Mouse (Mus musculus): ENCODE measurements around the gene Ndnf. TPM values are rescaled to one million over a fixed set of nuclear protein-coding genes. Genes with fewer than 3 reads are reported as not detected.

The Ndnf gene
- total RNA-seq, 1 experiment: 1.4 TPM

GRCm38 (mm10) chr6:65644110-65644509 lies 27.3 kb upstream of the Ndnf start:
- H3K9me3 ChIP-seq (ENCODE audit: control insufficient read depth, insufficient read depth, low read depth, low read length): no peaks in the 10 kb centered on the region
- TF ChIP-seq ZC3H11A (IDR thresholded peaks at IDR 0.05; ENCODE audit: borderline replicate concordance, low read depth, low read length) (no peak), CHD2 (IDR thresholded peaks at IDR 0.05; ENCODE audit: low read depth, low read length) (no peak), HCFC1 (IDR thresholded peaks at IDR 0.05; ENCODE audit: borderline replicate concordance, insufficient read depth, low read length) (no peak), ZNF384 (IDR thresholded peaks at IDR 0.05; ENCODE audit: low read depth, low read length) (no peak), MAFK (IDR thresholded peaks at IDR 0.05; ENCODE audit: insufficient read depth, low read depth, low read length) (no peak)
- no peak overlapping the region for H3K4me3 ChIP-seq (ENCODE audit: insufficient read depth in 1 of 2, low read depth in 1 of 2, low read length in 2 of 2, poor library complexity in 1 of 2, severe bottlenecking in 1 of 2)
- in situ Hi-C loops (cut with MboI; ENCODE audit: low sequenced_read_pairs in 2 of 2, unreplicated experiment in 2 of 2): no loop called here
- no peak for DNase-seq (ENCODE audit: low read depth, low spot score)
- no peaks in the 10 kb centered on the region for H3K36me3 ChIP-seq (ENCODE audit: control insufficient read depth, insufficient read depth, low read length, poor library complexity, severe bottlenecking)
- no peak overlapping the region for H3K9ac ChIP-seq (ENCODE audit: insufficient read depth, low read depth, low read length, poor library complexity, severe bottlenecking)
- no peaks in the 10 kb centered on the region for H3K4me1 ChIP-seq (ENCODE audit: control insufficient read depth in 2 of 2, insufficient read depth in 2 of 2, low read length in 2 of 2, poor library complexity in 1 of 2)
- no peak overlapping the region for H3K27ac ChIP-seq (ENCODE audit: insufficient read depth, low read depth, low read length, poor library complexity, severe bottlenecking)

GRCm38 (mm10) chr6:65646408-65646807 lies 25.0 kb upstream of the Ndnf start:
- no peak overlapping the region for H3K27ac ChIP-seq (ENCODE audit: insufficient read depth, low read depth, low read length, poor library complexity, severe bottlenecking)
- TF ChIP-seq ZC3H11A (IDR thresholded peaks at IDR 0.05; ENCODE audit: borderline replicate concordance, low read depth, low read length) (no peak), ZNF384 (IDR thresholded peaks at IDR 0.05; ENCODE audit: low read depth, low read length) (no peak), HCFC1 (IDR thresholded peaks at IDR 0.05; ENCODE audit: borderline replicate concordance, insufficient read depth, low read length) (no peak), CHD2 (IDR thresholded peaks at IDR 0.05; ENCODE audit: low read depth, low read length) (no peak), MAFK (IDR thresholded peaks at IDR 0.05; ENCODE audit: insufficient read depth, low read depth, low read length) (no peak)
- no peak overlapping the region for H3K9ac ChIP-seq (ENCODE audit: insufficient read depth, low read depth, low read length, poor library complexity, severe bottlenecking)
- H3K9me3 ChIP-seq (ENCODE audit: control insufficient read depth, insufficient read depth, low read depth, low read length): no peaks in the 10 kb centered on the region
- no peaks in the 10 kb centered on the region for H3K4me1 ChIP-seq (ENCODE audit: control insufficient read depth in 2 of 2, insufficient read depth in 2 of 2, low read length in 2 of 2, poor library complexity in 1 of 2)
- DNase-seq (ENCODE audit: low read depth, low spot score): no peak
- no peak overlapping the region for H3K4me3 ChIP-seq (ENCODE audit: insufficient read depth in 1 of 2, low read depth in 1 of 2, low read length in 2 of 2, poor library complexity in 1 of 2, severe bottlenecking in 1 of 2)
- no peaks in the 10 kb centered on the region for H3K36me3 ChIP-seq (ENCODE audit: control insufficient read depth, insufficient read depth, low read length, poor library complexity, severe bottlenecking)
- in situ Hi-C loops (cut with MboI; ENCODE audit: low sequenced_read_pairs in 2 of 2, unreplicated experiment in 2 of 2): no loop called here

GRCm38 (mm10) chr6:65647731-65648130 lies 23.7 kb upstream of the Ndnf start:
- no peaks in the 10 kb centered on the region for H3K4me1 ChIP-seq (ENCODE audit: control insufficient read depth in 2 of 2, insufficient read depth in 2 of 2, low read length in 2 of 2, poor library complexity in 1 of 2)
- TF ChIP-seq ZC3H11A (IDR thresholded peaks at IDR 0.05; ENCODE audit: borderline replicate concordance, low read depth, low read length): no peak
- TF ChIP-seq ZNF384 (IDR thresholded peaks at IDR 0.05; ENCODE audit: low read depth, low read length): no peak
- TF ChIP-seq HCFC1 (IDR thresholded peaks at IDR 0.05; ENCODE audit: borderline replicate concordance, insufficient read depth, low read length): no peak
- TF ChIP-seq CHD2 (IDR thresholded peaks at IDR 0.05; ENCODE audit: low read depth, low read length): no peak
- TF ChIP-seq MAFK (IDR thresholded peaks at IDR 0.05; ENCODE audit: insufficient read depth, low read depth, low read length): no peak
- in situ Hi-C loops (cut with MboI; ENCODE audit: low sequenced_read_pairs in 2 of 2, unreplicated experiment in 2 of 2): no loop called here
- no peak overlapping the region for H3K27ac ChIP-seq (ENCODE audit: insufficient read depth, low read depth, low read length, poor library complexity, severe bottlenecking)
- DNase-seq (ENCODE audit: low read depth, low spot score): no peak
- H3K36me3 ChIP-seq (ENCODE audit: control insufficient read depth, insufficient read depth, low read length, poor library complexity, severe bottlenecking): no peaks in the 10 kb centered on the region
- H3K9ac ChIP-seq (ENCODE audit: insufficient read depth, low read depth, low read length, poor library complexity, severe bottlenecking): no peak overlapping the region
- no peaks in the 10 kb centered on the region for H3K9me3 ChIP-seq (ENCODE audit: control insufficient read depth, insufficient read depth, low read depth, low read length)
- no peak overlapping the region for H3K4me3 ChIP-seq (ENCODE audit: insufficient read depth in 1 of 2, low read depth in 1 of 2, low read length in 2 of 2, poor library complexity in 1 of 2, severe bottlenecking in 1 of 2)

- TF ChIP-seq ZC3H11A (IDR thresholded peaks at IDR 0.05; ENCODE audit: borderline replicate concordance, low read depth, low read length) (peak; percentile 61; the same call in 1 of the 2 replicates), HCFC1 (IDR thresholded peaks at IDR 0.05; ENCODE audit: borderline replicate concordance, insufficient read depth, low read length) (no peak)
- DNase-seq (ENCODE audit: low read depth, low spot score): peak; percentile 17
- H3K4me3 ChIP-seq (ENCODE audit: insufficient read depth in 1 of 2, low read depth in 1 of 2, low read length in 2 of 2, poor library complexity in 1 of 2, severe bottlenecking in 1 of 2): no peak overlapping the region
- no peaks in the 10 kb centered on the region for H3K36me3 ChIP-seq (ENCODE audit: control insufficient read depth, insufficient read depth, low read length, poor library complexity, severe bottlenecking)
- H3K9me3 ChIP-seq (ENCODE audit: control insufficient read depth, insufficient read depth, low read depth, low read length): no peaks in the 10 kb centered on the region
- in situ Hi-C loops (cut with MboI; ENCODE audit: low sequenced_read_pairs in 2 of 2, unreplicated experiment in 2 of 2): no loop called here
- no peak overlapping the region for H3K9ac ChIP-seq (ENCODE audit: insufficient read depth, low read depth, low read length, poor library complexity, severe bottlenecking)
- H3K4me1 ChIP-seq (ENCODE audit: control insufficient read depth in 2 of 2, insufficient read depth in 2 of 2, low read length in 2 of 2, poor library complexity in 1 of 2): no peaks in the 10 kb centered on the region
- no peak overlapping the region for H3K27ac ChIP-seq (ENCODE audit: insufficient read depth, low read depth, low read length, poor library complexity, severe bottlenecking)
Measured at GRCm38 (mm10) chr6:65651376-65651775, 20.0 kb upstream of the Ndnf start.

- Histone ChIP-seq H3K27ac (ENCODE audit: insufficient read depth, low read depth, low read length, poor library complexity, severe bottlenecking) (no peak overlapping the region), H3K9me3 (ENCODE audit: control insufficient read depth, insufficient read depth, low read depth, low read length) (no peaks in the 10 kb centered on the region), H3K36me3 (ENCODE audit: control insufficient read depth, insufficient read depth, low read length, poor library complexity, severe bottlenecking) (no peaks in the 10 kb centered on the region), H3K4me1 (ENCODE audit: control insufficient read depth in 2 of 2, insufficient read depth in 2 of 2, low read length in 2 of 2, poor library complexity in 1 of 2) (no peaks in the 10 kb centered on the region), H3K4me3 (ENCODE audit: insufficient read depth in 1 of 2, low read depth in 1 of 2, low read length in 2 of 2, poor library complexity in 1 of 2, severe bottlenecking in 1 of 2) (no peak overlapping the region), H3K9ac (ENCODE audit: insufficient read depth, low read depth, low read length, poor library complexity, severe bottlenecking) (no peak overlapping the region)
- no peak for DNase-seq (ENCODE audit: low read depth, low spot score)
- in situ Hi-C loops (cut with MboI; ENCODE audit: low sequenced_read_pairs in 2 of 2, unreplicated experiment in 2 of 2): no loop called here
- no peak for TF ChIP-seq MAFK (IDR thresholded peaks at IDR 0.05; ENCODE audit: insufficient read depth, low read depth, low read length)
- no peak for TF ChIP-seq ZNF384 (IDR thresholded peaks at IDR 0.05; ENCODE audit: low read depth, low read length)
- TF ChIP-seq ZC3H11A (IDR thresholded peaks at IDR 0.05; ENCODE audit: borderline replicate concordance, low read depth, low read length): no peak
- TF ChIP-seq CHD2 (IDR thresholded peaks at IDR 0.05; ENCODE audit: low read depth, low read length): no peak
- TF ChIP-seq HCFC1 (IDR thresholded peaks at IDR 0.05; ENCODE audit: borderline replicate concordance, insufficient read depth, low read length): no peak
Measured at GRCm38 (mm10) chr6:65661272-65661671, 10.1 kb upstream of the Ndnf start.

Measured in ES-E14 (cell line).